Mouse (Mus musculus) gastrocnemius, postnatal 4 days (tissue): Measurements from ENCODE around the gene Hoxc5. TPM values are rescaled to one million over a fixed set of nuclear protein-coding genes. Genes with fewer than 3 reads are reported as not detected.

Experiments used
- DNase-seq, 2 experiments: peaks; one replicate each; pipeline ENCODE4 v3.0.0; 2021 to 2022; ENCODE audit warnings: low spot score in 2 of 2, mixed read lengths in 2 of 2
- total RNA-seq, 2 experiments: library from RNA; stranded (reverse); gene quantifications; 2 replicates each; pipeline ENCODE4 v1.2.3; 2021

The Hoxc5 gene
- total RNA-seq, 2 experiments from 2014 or later = 4.1 to 5.0 TPM

DNA sequence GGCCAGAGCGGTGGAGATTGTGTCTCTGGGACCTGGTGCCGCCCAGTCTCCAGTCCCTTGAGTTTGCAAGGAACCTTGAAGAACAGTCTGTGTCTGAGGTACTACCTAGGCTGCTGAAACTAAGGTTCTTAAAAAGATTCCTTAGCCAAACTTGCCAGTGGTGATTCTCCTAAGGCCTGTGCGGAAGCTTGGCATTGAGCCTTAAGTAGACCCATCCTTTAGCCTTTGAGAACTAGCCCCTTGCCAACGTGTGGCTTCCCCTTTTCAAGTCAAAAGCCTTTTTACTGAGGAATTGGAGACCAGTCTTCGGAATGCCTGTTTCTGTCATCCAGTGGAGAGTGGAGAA lies 23.8 kb upstream of the Hoxc5 start:
- no peak for DNase-seq

DNA sequence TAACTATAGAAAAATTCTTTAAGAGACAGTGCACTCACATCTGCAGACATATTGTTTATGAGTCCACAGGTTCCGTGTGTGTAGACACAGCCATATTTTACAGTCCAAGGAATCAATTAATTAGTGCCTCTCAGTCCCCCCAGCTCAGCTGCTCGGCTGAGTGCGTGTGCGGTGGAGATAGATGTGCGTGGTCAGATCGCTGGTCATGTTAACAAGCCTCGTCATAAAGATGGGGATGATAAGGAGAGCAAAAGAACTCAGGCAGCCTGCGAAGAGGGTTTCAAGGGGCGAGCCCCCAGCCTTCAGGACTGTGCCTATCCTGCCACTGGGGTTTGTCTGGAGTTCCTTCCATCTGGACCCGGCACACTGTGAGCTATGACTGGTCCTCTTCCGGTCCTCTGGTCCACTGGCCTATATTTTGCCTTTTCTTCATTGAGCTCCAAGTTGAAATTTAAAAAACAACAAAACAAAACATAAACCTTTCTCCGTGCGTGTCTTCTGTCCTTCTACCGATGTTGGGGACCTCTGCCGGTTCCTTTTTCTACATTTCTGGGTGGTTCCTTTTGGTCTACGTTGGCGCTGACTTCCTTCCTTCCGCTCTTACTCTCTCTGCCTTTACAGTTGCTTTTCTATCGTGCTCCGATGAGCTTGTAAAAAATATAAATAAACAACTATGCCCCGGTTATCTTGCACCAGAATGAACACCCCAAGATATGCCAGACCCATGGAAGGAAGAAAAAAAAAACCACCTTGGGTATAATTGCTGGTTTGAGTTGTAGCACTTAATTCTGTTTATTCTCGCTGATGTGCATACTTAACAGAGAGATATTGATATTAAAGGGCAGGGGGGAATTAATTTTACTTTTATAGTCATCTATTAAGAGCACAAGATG lies 21.8 kb upstream of the Hoxc5 start:
- no peak for DNase-seq

- no peak for DNase-seq
These were observed 20.0 kb upstream of the Hoxc5 start for GRCm38 (mm10) chr15:102947276-102947675.

- no peak for DNase-seq
These were observed 18.4 kb upstream of the Hoxc5 start for GRCm38 (mm10) chr15:102948842-102949241.

- no peak for DNase-seq
These were observed 17.5 kb upstream of the Hoxc5 start for GRCm38 (mm10) chr15:102949696-102950095.

DNA sequence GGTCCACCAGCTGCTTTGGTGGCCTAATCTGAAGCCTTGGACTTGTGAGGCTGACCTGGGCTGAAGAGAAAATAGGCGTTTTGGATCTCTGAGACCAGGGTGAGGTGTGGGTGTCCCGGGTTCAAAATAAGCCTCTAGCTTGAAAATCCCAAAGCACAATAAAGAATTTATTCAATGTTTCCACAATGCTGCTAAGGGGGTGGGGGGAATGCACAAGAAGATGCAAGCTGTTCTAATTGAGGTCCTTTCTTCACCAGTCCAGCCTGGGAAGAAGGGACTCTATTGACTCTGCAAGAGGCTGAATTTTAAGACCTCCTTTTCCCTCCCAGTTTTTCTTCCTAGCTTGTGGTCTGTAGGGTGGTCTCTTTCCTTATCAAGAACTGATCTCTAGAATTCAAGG lies 16.4 kb upstream of the Hoxc5 start:
- no peak for DNase-seq

- DNase-seq = no peak
These were observed 13.7 kb upstream of the Hoxc5 start for GRCm38 (mm10) chr15:102953561-102953960.

DNA sequence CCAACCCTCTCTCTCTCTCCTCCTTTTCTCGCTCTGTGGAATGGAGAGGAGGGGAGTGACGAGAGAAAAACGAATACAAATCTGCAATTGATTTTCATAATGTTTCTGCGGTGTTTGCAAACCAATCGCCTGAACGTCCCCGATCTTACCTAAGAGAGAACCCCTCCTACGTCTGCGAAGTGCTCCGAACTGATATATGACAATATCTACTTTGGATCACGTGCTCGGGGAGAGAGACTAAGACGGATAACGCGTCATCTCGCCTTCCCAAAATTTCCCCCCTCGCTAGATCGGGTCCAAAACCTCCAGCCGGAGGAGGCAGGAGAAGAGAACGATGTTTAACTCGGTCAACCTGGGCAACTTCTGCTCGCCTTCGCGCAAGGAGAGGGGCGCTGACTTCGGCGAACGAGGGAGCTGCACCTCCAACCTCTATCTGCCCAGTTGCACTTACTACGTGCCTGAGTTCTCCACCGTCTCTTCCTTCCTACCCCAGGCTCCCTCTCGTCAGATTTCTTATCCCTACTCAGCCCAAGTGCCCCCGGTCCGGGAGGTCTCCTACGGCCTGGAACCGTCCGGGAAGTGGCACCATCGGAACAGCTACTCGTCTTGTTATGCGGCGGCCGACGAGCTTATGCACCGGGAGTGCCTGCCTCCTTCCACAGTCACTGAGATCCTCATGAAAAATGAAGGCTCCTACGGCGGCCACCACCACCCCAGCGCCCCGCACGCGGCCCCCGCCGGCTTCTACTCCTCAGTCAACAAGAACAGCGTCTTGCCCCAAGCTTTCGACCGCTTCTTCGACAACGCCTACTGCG lies 12.8 kb upstream of the Hoxc5 start, which contains the start of gene Hoxc11:
Gene Hoxc11 (plus strand): TSS at position 236 of the 815 bp plus-strand sequence.
- no peak for DNase-seq

DNA sequence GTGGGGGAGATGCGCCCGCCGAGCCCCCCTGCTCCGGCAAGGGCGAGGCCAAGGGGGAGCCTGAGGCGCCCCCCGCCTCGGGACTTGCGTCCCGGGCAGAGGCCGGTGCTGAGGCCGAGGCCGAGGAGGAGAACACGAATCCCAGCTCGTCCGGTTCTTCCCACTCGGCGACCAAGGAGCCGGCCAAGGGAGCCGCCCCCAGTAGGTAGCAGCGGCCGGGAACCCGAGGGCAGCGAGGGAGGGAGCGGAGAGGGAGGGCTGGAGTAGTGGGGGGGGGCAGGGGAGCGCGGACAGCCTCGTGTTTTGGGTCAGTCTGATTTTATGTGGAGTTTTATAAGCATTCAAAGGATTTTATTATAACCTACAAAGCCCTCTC lies 12.2 kb upstream of the Hoxc5 start:
- peak in 1 of 2 experiments; percentile 68 for DNase-seq

DNA sequence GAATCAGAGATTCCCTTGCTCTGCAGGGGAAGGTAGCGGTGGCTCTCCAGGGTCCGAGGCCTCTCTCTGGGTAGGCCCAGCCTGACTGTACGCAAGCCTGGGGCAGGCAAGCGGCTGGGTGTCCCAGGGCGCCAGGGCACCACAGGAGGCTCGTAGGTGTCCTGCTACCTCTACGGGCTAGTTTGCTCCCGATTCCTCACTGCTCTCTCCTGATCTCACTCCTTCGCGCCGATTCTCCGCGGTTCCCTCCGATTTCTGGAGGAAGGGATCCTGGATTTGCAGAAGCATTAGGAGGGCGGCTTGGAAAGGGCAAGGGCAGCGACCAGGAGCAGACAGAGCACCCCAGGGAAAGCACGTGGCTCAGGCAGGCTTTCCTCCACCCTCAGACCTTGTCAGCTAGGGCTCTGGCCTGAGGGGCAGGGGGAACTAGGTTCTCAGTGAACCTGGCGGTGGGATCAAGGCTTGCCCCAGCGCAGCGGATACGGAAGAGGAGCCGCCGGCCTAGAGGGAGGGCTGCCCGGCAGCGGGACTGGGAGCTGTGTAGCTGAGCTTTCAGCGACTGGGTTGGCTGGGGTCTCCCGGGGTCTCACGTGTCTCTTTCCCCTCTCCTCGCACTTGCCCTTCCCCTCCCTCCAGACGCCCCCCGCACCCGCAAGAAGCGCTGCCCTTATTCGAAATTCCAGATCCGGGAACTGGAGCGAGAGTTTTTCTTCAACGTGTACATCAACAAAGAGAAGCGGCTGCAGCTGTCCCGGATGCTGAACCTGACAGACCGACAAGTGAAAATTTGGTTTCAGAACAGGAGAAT lies 11.2 kb upstream of the Hoxc5 start:
- DNase-seq = no peak

- DNase-seq = no peak
These were observed 10.3 kb upstream of the Hoxc5 start for GRCm38 (mm10) chr15:102956906-102957305.

- no peak for DNase-seq
These were observed 7.5 kb upstream of the Hoxc5 start for GRCm38 (mm10) chr15:102959663-102960191.

- no peak for DNase-seq
These were observed 5.5 kb upstream of the Hoxc5 start for GRCm38 (mm10) chr15:102961728-102962127.

DNA sequence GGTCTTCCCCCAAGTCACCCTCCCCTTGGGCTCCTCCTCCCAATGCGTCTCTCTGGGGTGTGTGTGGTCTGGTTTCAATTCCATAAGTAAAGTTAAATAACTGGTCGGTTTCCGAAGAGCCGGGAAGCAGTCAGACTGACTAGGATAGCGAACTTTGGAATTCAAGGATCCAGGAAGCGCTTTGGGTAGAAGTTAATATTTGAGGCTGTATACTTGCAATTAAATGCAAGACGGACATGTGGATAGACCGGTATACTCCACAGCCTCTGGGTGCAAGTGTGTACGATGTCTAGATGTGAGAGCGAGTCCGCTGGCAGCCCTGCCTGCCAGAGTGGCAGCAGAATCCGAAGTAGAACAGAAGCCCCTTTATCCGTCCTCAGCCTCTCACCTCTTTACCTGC lies 4.8 kb upstream of the Hoxc5 start:
- no peak for DNase-seq

DNA sequence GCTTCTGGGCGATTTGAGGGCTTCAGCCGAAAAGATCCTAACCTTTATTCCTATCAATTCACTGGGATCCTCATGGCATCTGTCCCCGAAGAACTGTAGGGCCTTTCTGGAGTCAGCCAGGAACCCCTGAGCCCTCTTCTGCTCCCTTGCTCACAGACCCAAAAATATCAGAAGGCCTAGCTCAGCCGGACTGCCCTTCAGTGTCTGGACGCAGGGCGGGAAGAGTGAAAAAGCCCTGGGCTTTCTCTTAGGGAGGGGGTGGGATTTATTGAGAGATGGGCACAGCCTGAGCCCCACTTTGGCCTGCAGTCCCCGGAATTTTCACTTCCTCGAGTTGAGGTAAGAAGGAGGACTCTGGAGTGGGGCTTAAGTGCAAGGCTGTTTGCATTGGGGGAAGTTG lies 4.0 kb upstream of the Hoxc5 start:
- no peak for DNase-seq

DNA sequence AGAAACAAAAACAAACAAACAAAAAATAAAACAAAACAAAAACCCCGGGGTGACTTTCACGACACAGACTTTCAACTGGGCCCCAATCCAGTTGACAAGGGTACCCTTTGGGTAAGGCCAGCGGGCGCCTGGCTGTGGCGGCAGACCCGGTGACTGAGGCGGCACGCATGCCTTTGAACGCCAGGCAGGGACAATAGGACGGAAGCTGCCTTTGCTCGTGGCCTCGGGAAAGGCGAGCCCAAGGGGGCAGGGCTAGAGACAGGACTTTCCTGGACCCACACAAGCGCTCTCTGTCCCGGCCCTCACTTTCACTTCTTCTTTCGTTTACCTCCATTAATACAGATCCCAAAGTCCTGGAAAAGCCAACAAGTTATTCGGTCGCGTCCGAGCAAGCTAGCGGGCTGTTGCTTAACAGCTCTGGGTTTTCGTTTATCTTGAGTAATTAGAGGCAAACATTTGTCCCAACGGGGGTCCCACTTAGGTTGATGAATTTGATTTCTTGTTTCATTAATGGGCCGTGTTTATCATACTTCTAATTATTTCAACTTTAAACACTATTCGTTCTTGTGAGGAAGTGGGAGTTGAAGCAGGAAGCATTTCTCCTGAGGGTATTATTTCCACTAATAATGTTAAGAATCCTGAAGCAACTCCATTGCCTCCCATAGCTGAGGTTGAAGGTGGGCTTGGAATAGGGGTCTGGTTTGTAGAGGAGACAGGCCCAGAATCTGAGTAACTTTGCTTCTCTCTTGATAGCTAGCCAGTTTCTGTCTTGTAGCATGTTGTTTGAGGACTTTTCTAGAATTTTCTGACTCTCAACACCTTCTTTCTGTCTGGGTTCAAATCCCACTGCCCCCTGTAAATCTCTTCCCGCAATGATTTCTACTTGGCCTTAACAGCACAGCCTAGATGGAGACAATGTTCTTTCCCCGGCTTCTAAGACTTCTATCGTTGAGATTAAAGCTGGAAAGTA lies 3.3 kb upstream of the Hoxc5 start:
- DNase-seq = peak in 1 of 2 experiments; percentile 74

GRCm38 (mm10) chr15:102965003-102965891 lies 2.0 kb upstream of the Hoxc5 start:
- no peak for DNase-seq

- peak; percentile 96 to 97 for DNase-seq
These were observed 1.1 kb upstream of the Hoxc5 start for GRCm38 (mm10) chr15:102965892-102966775.
